ENCODE assay signal across 12 mouse cellular contexts in the genomic region with DNA sequence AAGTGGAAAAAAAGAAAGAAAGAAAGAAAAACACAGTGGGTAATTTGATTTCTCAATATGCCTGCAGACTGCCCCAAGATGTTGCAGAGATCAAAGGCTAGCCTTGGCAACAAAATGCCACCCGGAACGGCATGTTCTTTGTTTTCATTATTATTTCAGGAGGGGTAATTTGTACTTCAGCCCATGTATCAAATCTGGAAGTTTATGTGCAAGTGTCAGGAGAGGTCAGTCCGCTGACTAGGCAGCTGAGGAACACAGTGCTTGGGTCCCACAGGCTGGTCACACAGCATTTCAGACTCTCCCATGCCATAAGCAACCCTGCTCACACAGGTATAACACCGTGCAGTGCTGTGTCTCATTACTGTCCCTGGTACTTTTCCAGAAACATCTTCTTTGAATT.
"Had no signal": no experiment of that assay in that cellular context is flagged by ENCODE, and none has a peak within 500 bp of the region (broad histone marks: within the 10 kb centered on the region; RNA-seq: fewer than 3 reads in every experiment).

No protein-coding gene starts in this region.

- H3K9me3 ChIP-seq: liver, embryonic 13.5 days; midbrain, embryonic 13.5 days had no signal

- H3K4me3 ChIP-seq: left cerebral cortex, adult 2 months; liver, embryonic 13.5 days; midbrain, embryonic 13.5 days had no signal

- H3K4me2 ChIP-seq: liver, embryonic 13.5 days; midbrain, embryonic 13.5 days had no signal

- H3K36me3 ChIP-seq: liver, embryonic 13.5 days; midbrain, embryonic 13.5 days had no signal

- H3K27ac ChIP-seq: left cerebral cortex, adult 2 months; liver, embryonic 13.5 days; midbrain, embryonic 13.5 days had no signal

- H3K9ac ChIP-seq: liver, embryonic 13.5 days; midbrain, embryonic 13.5 days had no signal

- H3K4me1 ChIP-seq: liver, embryonic 13.5 days had no signal

- H3K27me3 ChIP-seq: liver, embryonic 13.5 days had no signal

- ATAC-seq: midbrain, embryonic 13.5 days; midbrain, embryonic 16.5 days had no signal

- DNase-seq: kidney, postnatal 10 days; kidney, postnatal 36 days; layer of hippocampus, postnatal 36 days; liver, embryonic 13.5 days; lung, adult 2 months; lung, postnatal 14 days; lung, postnatal 4 days; thymus, adult 18-20 months; thymus, postnatal 36 days had no signal
